Mouse (Mus musculus) kidney, embryonic 14.5 days (tissue): ENCODE results near the gene Pcsk2. TPM values are rescaled to one million over a fixed set of nuclear protein-coding genes. Genes with fewer than 3 reads are reported as not detected.

ENCODE experiments used
- ATAC-seq: fragments of 200-750 bp; cut with Nextera tagmentation; 2 replicates; pipeline ENCODE4 v1.8.0; 2017; ENCODE audit warnings: moderate number of reproducible peaks, mild to moderate bottlenecking, moderate TSS enrichment, moderate library complexity; ENCODE audit not compliant: low FRiP score, low TSS enrichment
- H3K27ac ChIP-seq: fragments of 300-500 bp; sonication (generic); 2 replicates; pipeline ENCODE4 v1.5.1; 2014; ENCODE audit warnings: low read depth, mild to moderate bottlenecking, low read length, moderate library complexity, mixed read lengths
- H3K27me3 ChIP-seq: fragments of 300-500 bp; sonication (generic); 2 replicates; pipeline ENCODE4 v1.6.1; 2014; ENCODE audit warnings: mild to moderate bottlenecking, low read length; ENCODE audit not compliant: control insufficient read depth, insufficient read depth
- H3K36me3 ChIP-seq: fragments of 300-500 bp; sonication (generic); 2 replicates; pipeline ENCODE4 v1.6.1; 2014; ENCODE audit warnings: low read length, mixed read lengths; ENCODE audit not compliant: control insufficient read depth, insufficient read depth
- H3K4me1 ChIP-seq: fragments of 300-500 bp; sonication (generic); 2 replicates; pipeline ENCODE4 v1.6.1; 2014; ENCODE audit warnings: low read length, mixed read lengths; ENCODE audit not compliant: control insufficient read depth, insufficient read depth
- H3K4me2 ChIP-seq: fragments of 300-500 bp; sonication (generic); replicated peaks from 2 replicates; pipeline ENCODE4 v1.6.1; 2014; ENCODE audit warnings: low read depth, mild to moderate bottlenecking, low read length
- H3K4me3 ChIP-seq: fragments of 300-500 bp; sonication (generic); 2 replicates; pipeline ENCODE4 v1.5.1; 2014; ENCODE audit warnings: mild to moderate bottlenecking, low read length
- H3K9ac ChIP-seq: fragments of 300-500 bp; sonication (generic); 2 replicates; pipeline ENCODE4 v1.6.1; 2014; ENCODE audit warnings: low read depth, mild to moderate bottlenecking, low read length, moderate library complexity
- H3K9me3 ChIP-seq: fragments of 300-500 bp; sonication (generic); 2 replicates; pipeline ENCODE4 v1.6.1; 2016; ENCODE audit warnings: low read length; ENCODE audit not compliant: control insufficient read depth
- WGBS: fragments of 180-500 bp; shearing (Covaris S2); extraction: QIAGEN DNeasy Blood & Tissue Kit; methylation state at CpG from one replicate; pipeline ENCODE4 v1.1.7; 2014; 5-methylcytosine and 5-hydroxymethylcytosine counted together
- polyA plus RNA-seq: library from polyadenylated mRNA; unstranded; fragments of >200 nt; fragmentation: Nextera tagmentation; extraction: Ambion mirVana; gene quantifications from 2 replicates; pipeline ENCODE4 v1.2.1, GENCODE M21; 2014

Gene Pcsk2
- polyA plus RNA-seq, 1 experiment from 2014 or later: 1.7 TPM

- ATAC-seq: no peak
- Histone ChIP-seq H3K4me2 (no peak overlapping the region), H3K9me3 (no peaks in the 10 kb centered on the region), H3K4me3 (no peak overlapping the region), H3K27me3 (no peaks in the 10 kb centered on the region), H3K9ac (no peak overlapping the region), H3K36me3 (no peaks in the 10 kb centered on the region), H3K4me1 (no peaks in the 10 kb centered on the region), H3K27ac (no peak overlapping the region)
- WGBS: 76% methylated on average over 8 of the region's 8 CpGs
Observed at GRCm38 (mm10) chr2:143724720-143725119, 178.8 kb downstream of the Pcsk2 start.

- Histone ChIP-seq H3K27ac (no peak overlapping the region), H3K9ac (no peak overlapping the region), H3K27me3 (no peaks in the 10 kb centered on the region), H3K4me2 (no peak overlapping the region), H3K4me3 (no peak overlapping the region), H3K4me1 (no peaks in the 10 kb centered on the region), H3K36me3 (no peaks in the 10 kb centered on the region), H3K9me3 (no peaks in the 10 kb centered on the region)
- no peak for ATAC-seq
- WGBS: 59% methylated on average over 10 of the region's 10 CpGs
Observed at GRCm38 (mm10) chr2:143732501-143732900, 186.5 kb downstream of the Pcsk2 start.

- 68% methylated on average over 3 of the region's 3 CpGs for WGBS
- no peak overlapping the region for H3K4me2 ChIP-seq
- ATAC-seq: no peak
Observed at GRCm38 (mm10) chr2:143735442-143735841, 189.5 kb downstream of the Pcsk2 start.

GRCm38 (mm10) chr2:143739475-143740226 is 193.7 kb downstream of the Pcsk2 start:
- Histone ChIP-seq H3K27ac (no peak overlapping the region), H3K4me3 (no peak overlapping the region), H3K9me3 (no peaks in the 10 kb centered on the region), H3K4me2 (no peak overlapping the region), H3K27me3 (no peaks in the 10 kb centered on the region), H3K9ac (no peak overlapping the region), H3K36me3 (no peaks in the 10 kb centered on the region), H3K4me1 (no peaks in the 10 kb centered on the region)
- no peak for ATAC-seq
- WGBS: 60% methylated on average over 7 of the region's 7 CpGs

More at GRCm38 (mm10) chr2:143735442-143735841, 189.5 kb downstream of the Pcsk2 start:
- H3K9ac ChIP-seq: no peak overlapping the region
- no peaks in the 10 kb centered on the region for H3K9me3 ChIP-seq
- H3K36me3 ChIP-seq: no peaks in the 10 kb centered on the region
- H3K4me1 ChIP-seq: no peaks in the 10 kb centered on the region
- no peaks in the 10 kb centered on the region for H3K27me3 ChIP-seq
- H3K27ac ChIP-seq: no peak overlapping the region
- H3K4me3 ChIP-seq: no peak overlapping the region

GRCm38 (mm10) chr2:143742436-143742835 is 196.5 kb downstream of the Pcsk2 start:
- Histone ChIP-seq H3K9ac (no peak overlapping the region), H3K36me3 (no peaks in the 10 kb centered on the region), H3K27me3 (no peaks in the 10 kb centered on the region), H3K4me1 (no peaks in the 10 kb centered on the region), H3K4me3 (no peak overlapping the region), H3K9me3 (no peaks in the 10 kb centered on the region), H3K4me2 (no peak overlapping the region), H3K27ac (no peak overlapping the region)
- 82% methylated on average over 5 of the region's 5 CpGs for WGBS
- ATAC-seq: no peak

GRCm38 (mm10) chr2:143743081-143743480 is 197.1 kb downstream of the Pcsk2 start:
- no peak for ATAC-seq
- no peaks in the 10 kb centered on the region for H3K27me3 ChIP-seq
- H3K4me2 ChIP-seq: no peak overlapping the region
- no peaks in the 10 kb centered on the region for H3K4me1 ChIP-seq
- H3K4me3 ChIP-seq: no peak overlapping the region
- WGBS: 54% methylated on average over 4 of the region's 4 CpGs
- no peaks in the 10 kb centered on the region for H3K9me3 ChIP-seq
- H3K27ac ChIP-seq: no peak overlapping the region
- H3K9ac ChIP-seq: no peak overlapping the region
- no peaks in the 10 kb centered on the region for H3K36me3 ChIP-seq

- 51% methylated on average over 9 of the region's 9 CpGs for WGBS
- Histone ChIP-seq H3K36me3 (no peaks in the 10 kb centered on the region), H3K27ac (no peak overlapping the region), H3K4me3 (no peak overlapping the region), H3K9ac (no peak overlapping the region), H3K27me3 (no peaks in the 10 kb centered on the region), H3K4me1 (no peaks in the 10 kb centered on the region), H3K4me2 (no peak overlapping the region), H3K9me3 (no peaks in the 10 kb centered on the region)
- no peak for ATAC-seq
Observed at GRCm38 (mm10) chr2:143752051-143752788, 206.3 kb downstream of the Pcsk2 start.

GRCm38 (mm10) chr2:143776448-143776847 is 230.5 kb downstream of the Pcsk2 start:
- ATAC-seq: no peak
- Histone ChIP-seq H3K9ac (no peak overlapping the region), H3K4me3 (no peak overlapping the region), H3K36me3 (no peaks in the 10 kb centered on the region), H3K4me1 (no peaks in the 10 kb centered on the region), H3K27me3 (no peaks in the 10 kb centered on the region), H3K4me2 (no peak overlapping the region), H3K27ac (no peak overlapping the region), H3K9me3 (no peaks in the 10 kb centered on the region)
- WGBS: 7% methylated on average over 4 of the region's 4 CpGs

GRCm38 (mm10) chr2:143780310-143780709 is 234.4 kb downstream of the Pcsk2 start:
- H3K27me3 ChIP-seq: no peaks in the 10 kb centered on the region
- 87% methylated on average over 2 of the region's 2 CpGs for WGBS
- no peak overlapping the region for H3K9ac ChIP-seq
- H3K4me2 ChIP-seq: no peak overlapping the region
- H3K4me3 ChIP-seq: no peak overlapping the region
- H3K27ac ChIP-seq: no peak overlapping the region
- no peaks in the 10 kb centered on the region for H3K36me3 ChIP-seq
- H3K4me1 ChIP-seq: no peaks in the 10 kb centered on the region
- no peak for ATAC-seq
- H3K9me3 ChIP-seq: no peaks in the 10 kb centered on the region
